Mouse (Mus musculus) bone marrow macrophage, adult 2 months (primary cell): Measurements from ENCODE around the gene Ddx23.

ENCODE experiments used
- CTCF ChIP-seq: IDR thresholded peaks from 2 replicates; pipeline ENCODE4 v1.5.1; 2012; ENCODE audit warnings: low read depth, mild to moderate bottlenecking, low read length, moderate library complexity
- POLR2A ChIP-seq: IDR thresholded peaks from 2 replicates; pipeline ENCODE4 v1.6.1; 2012; ENCODE audit warnings: mild to moderate bottlenecking, low read depth, low read length, borderline replicate concordance

- TF ChIP-seq POLR2A (no peak), CTCF (no peak)
Measured at GRCm38 (mm10) chr15:98645057-98646026, 17.4 kb downstream of the Ddx23 start.
